Mouse (Mus musculus) lung, embryonic 14.5 days (tissue): ENCODE measurements around the gene Rpl4. TPM values are rescaled to one million over a fixed set of nuclear protein-coding genes. Genes with fewer than 3 reads are reported as not detected.
"Not testable (repeated sequence)": the region's sequence is repeated elsewhere in the genome, so short reads cannot be mapped to it uniquely, and the experiment has no call there.

Source experiments
- ATAC-seq: fragments of 200-750 bp; cut with Nextera tagmentation; 2 replicates; pipeline ENCODE4 v1.8.0; 2017; ENCODE audit warnings: mild to moderate bottlenecking, moderate TSS enrichment, moderate library complexity; ENCODE audit not compliant: insufficient read depth
- DNase-seq: peaks from one replicate; pipeline ENCODE4 v3.0.0-alpha.2; 2015
- H3K27ac ChIP-seq: fragments of 300-500 bp; sonication (generic); 2 replicates; pipeline ENCODE4 v1.5.1; 2014; ENCODE audit warnings: low read depth, mild to moderate bottlenecking, moderate library complexity
- H3K27me3 ChIP-seq: fragments of 300-500 bp; sonication (generic); 2 replicates; pipeline ENCODE4 v1.6.1; 2014; ENCODE audit warnings: low read length, control low read depth; ENCODE audit not compliant: insufficient read depth
- H3K36me3 ChIP-seq: fragments of 300-500 bp; sonication (generic); 2 replicates; pipeline ENCODE4 v1.6.1; 2014; ENCODE audit warnings: control low read depth; ENCODE audit not compliant: insufficient read depth
- H3K4me1 ChIP-seq: fragments of 300-500 bp; sonication (generic); 2 replicates; pipeline ENCODE4 v1.6.1; 2014; ENCODE audit warnings: antibody characterized with exemption, control low read depth; ENCODE audit not compliant: insufficient read depth
- H3K4me2 ChIP-seq: fragments of 300-500 bp; sonication (generic); 2 replicates; pipeline ENCODE4 v1.6.1; 2014; ENCODE audit warnings: mild to moderate bottlenecking
- H3K4me3 ChIP-seq: fragments of 300-500 bp; sonication (generic); 2 replicates; pipeline ENCODE4 v1.5.1; 2014; ENCODE audit warnings: low read depth, low read length
- H3K9ac ChIP-seq: fragments of 300-500 bp; sonication (generic); 2 replicates; pipeline ENCODE4 v1.6.1; 2014
- H3K9me3 ChIP-seq: fragments of 300-500 bp; sonication (generic); 2 replicates; pipeline ENCODE4 v1.6.1; 2016; ENCODE audit warnings: low read depth, low read length, control low read depth
- CTCF ChIP-seq: IDR thresholded peaks from 2 replicates; pipeline ENCODE4 v1.5.1; 2016; ENCODE audit warnings: antibody characterized with exemption, low read depth
- WGBS: fragments of 180-500 bp; shearing (Covaris S2); extraction: QIAGEN DNeasy Blood & Tissue Kit; methylation state at CpG from one replicate; pipeline ENCODE4 v1.1.7; 2014; 5-methylcytosine and 5-hydroxymethylcytosine counted together
- polyA plus RNA-seq: library from polyadenylated mRNA; unstranded; fragments of >200 nt; fragmentation: Nextera tagmentation; extraction: Ambion mirVana; gene quantifications from 2 replicates; pipeline ENCODE4 v1.2.1, GENCODE M21; 2014

The Rpl4 gene
- polyA plus RNA-seq, 1 experiment from 2014 or later: 1,349 TPM

DNA sequence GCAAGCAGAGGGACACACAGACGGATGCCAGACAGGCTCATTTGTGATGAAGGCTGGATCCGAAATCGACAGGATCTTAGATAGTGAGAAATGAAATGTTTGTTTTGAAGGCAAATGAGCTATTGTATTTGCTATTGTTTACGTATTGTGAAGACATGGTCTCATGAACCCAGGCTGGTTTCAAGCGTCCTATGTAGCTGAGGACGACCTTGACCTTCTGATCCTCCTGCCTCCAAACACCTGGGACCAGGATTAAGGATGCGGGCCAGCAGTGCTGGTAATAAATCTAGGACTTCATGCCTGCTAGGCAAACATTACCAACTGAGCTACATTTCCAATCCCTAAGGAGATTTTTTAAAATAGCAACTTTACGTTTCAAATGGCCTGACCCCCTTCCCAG lies 24.3 kb downstream of the Rpl4 start:
- Histone ChIP-seq H3K4me3 (no peak overlapping the region), H3K4me1 (no peaks in the 10 kb centered on the region), H3K36me3 (peaks cover 19% of the 10 kb centered on the region; the same call in 1 of the 2 replicates), H3K9ac (no peak overlapping the region), H3K9me3 (no peaks in the 10 kb centered on the region), H3K4me2 (no peak overlapping the region), H3K27ac (no peak overlapping the region), H3K27me3 (no peaks in the 10 kb centered on the region)
- no peak for TF ChIP-seq CTCF
- no peak for DNase-seq
- WGBS: 80% methylated on average over 8 of the region's 8 CpGs
- no peak for ATAC-seq

DNA sequence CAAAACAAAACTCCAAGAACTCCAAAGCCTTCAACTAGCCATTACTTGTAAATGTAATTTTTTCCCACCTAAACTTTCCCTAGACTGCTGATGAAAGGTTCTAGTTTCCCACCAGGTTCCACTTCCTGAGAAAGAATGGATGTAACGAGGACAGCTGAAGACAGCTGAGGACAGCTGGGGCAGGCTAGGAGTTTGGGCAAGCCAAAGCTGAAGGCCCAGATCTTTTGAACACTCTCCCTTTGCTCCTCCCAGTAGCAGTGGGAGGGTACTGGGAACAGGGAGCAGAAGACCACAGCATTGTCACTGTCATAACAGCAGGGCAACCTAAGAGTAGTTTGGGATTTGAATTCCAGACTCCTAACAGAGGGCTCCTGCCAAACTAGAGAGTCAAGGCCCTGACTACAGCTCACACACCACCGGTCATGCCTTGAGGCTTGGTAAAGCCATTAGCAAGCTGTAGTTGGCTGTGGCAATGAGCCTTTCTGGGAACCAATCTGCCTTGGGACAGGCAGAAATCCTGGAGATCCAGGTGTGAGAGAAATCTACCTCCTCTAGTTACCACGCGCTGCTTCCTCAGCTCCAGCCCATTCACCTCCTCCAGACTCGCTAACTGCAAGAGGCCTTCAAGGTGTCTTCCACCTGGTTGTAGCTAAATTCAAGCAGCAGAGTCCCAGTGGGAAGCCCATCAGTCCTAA lies 25.0 kb downstream of the Rpl4 start:
- Histone ChIP-seq H3K27ac (no peak overlapping the region), H3K4me1 (no peaks in the 10 kb centered on the region), H3K4me3 (no peak overlapping the region), H3K9me3 (no peaks in the 10 kb centered on the region), H3K9ac (no peak overlapping the region), H3K27me3 (no peaks in the 10 kb centered on the region), H3K4me2 (no peak overlapping the region), H3K36me3 (peaks cover 13% of the 10 kb centered on the region; the same call in 1 of the 2 replicates)
- no peak for DNase-seq
- no peak for ATAC-seq
- TF ChIP-seq CTCF: no peak
- 89% methylated on average over 5 of the region's 5 CpGs for WGBS

DNA sequence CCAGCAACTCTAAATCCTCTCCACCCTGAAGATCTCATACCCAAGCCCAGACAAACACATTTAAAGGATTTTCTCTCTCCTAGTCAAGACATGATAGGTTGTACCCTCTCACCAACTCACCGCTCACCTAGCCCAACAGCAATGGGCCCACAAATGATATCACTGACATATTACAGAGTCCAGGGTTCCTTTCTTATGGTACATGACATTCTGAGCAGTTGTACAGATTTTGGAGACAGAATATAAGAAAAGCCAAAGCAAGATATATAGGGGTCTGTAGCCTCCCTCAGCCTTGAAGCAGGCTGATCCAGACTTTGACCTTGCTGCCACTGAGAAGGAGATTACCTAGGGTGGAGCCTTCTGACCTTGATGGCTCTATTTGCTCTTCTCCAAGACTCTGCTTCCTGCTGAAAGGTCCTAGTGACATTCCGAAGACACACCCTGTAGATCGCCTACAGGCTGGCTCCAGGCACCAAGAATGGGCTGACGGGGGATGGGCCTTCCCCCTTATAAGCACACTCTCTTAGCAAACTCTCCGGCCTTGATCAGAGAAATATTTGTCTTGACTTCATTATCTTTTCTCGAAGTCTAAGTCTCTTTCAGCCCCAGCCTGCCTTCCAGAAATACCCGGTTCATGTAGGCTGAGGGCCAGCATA lies 25.7 kb downstream of the Rpl4 start:
- peaks cover 10% of the 10 kb centered on the region; the same call in 1 of the 2 replicates for H3K36me3 ChIP-seq
- not testable (repeated sequence) for H3K9me3 ChIP-seq, H3K9ac ChIP-seq, DNase-seq, H3K27ac ChIP-seq, H3K4me2 ChIP-seq, H3K4me1 ChIP-seq, H3K4me3 ChIP-seq, H3K27me3 ChIP-seq, ATAC-seq
- WGBS: 73% methylated on average over 7 of the region's 7 CpGs

DNA sequence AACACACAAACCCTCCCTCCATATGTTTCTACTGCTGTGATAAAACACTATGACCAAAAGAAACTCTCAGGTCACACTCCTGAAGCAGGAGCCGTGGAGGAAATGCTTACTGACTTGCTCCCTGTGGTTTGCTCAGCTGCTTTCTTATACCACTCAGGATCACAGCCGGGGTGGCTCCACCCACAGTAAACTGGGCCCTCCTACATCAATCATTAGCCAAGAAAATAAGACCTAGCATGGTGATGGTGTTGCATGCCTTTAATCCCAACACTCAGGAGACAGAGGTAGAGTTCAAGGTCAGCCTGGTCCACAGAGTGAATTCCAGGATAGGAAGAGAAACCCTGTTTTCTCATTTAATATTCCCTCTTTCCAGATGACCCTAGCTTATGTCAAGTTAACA lies 26.7 kb downstream of the Rpl4 start:
- Histone ChIP-seq H3K4me3 (no peak overlapping the region), H3K4me1 (no peaks in the 10 kb centered on the region), H3K36me3 (peaks cover 19% of the 10 kb centered on the region; the same call in 1 of the 2 replicates), H3K27me3 (no peaks in the 10 kb centered on the region), H3K9ac (no peak overlapping the region), H3K4me2 (no peak overlapping the region), H3K9me3 (no peaks in the 10 kb centered on the region), H3K27ac (no peak overlapping the region)
- 59% methylated on average over 2 of the region's 2 CpGs for WGBS
- ATAC-seq (no peak), DNase-seq (no peak)
- no peak for TF ChIP-seq CTCF

DNA sequence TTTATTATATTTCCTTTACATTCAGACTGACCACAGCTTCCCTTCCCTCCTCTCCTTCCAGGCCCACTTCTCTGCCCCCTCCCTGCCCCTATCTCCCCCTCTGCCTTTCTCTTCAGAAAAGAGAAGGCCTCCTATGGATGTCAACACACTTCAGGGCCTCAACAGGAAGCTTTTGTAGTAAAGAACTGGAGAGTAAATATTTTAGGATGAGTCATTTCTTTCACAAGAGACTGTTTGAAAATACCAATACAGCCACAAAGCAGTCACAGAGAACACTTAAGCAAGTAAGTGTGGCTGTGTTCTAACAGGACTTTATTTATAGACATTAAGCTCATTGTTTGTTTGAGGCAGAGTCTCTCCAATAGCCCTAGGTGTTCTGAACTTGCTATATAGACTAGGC lies 29.2 kb downstream of the Rpl4 start:
- ATAC-seq (no peak), DNase-seq (no peak)
- peaks cover 33% of the 10 kb centered on the region; the same call in 1 of the 2 replicates for H3K36me3 ChIP-seq
- no peaks in the 10 kb centered on the region for H3K4me1 ChIP-seq
- no peak overlapping the region for H3K27ac ChIP-seq
- H3K9ac ChIP-seq: no peak overlapping the region
- H3K4me2 ChIP-seq: no peak overlapping the region
- H3K4me3 ChIP-seq: no peak overlapping the region
- H3K9me3 ChIP-seq: no peaks in the 10 kb centered on the region
- no peaks in the 10 kb centered on the region for H3K27me3 ChIP-seq
- no peak for TF ChIP-seq CTCF

DNA sequence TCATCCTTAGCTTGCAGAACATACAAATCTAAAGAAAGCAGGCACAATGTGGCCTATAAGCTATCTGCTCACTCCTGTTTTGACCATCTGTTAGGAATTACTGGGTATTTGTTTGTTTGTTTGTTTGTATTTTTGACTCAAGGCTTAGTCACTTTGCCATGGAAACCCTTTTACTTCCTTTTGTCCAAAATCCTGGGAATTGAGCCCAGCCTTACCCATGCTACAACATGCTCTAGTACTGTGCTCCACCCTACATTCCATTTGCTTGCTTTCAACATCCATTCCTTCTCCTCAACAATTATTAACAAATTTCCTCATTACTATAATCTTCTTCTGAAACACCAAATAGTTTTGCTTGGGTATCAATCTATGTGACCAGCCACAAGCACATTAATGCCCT lies 29.7 kb downstream of the Rpl4 start:
- peaks cover 34% of the 10 kb centered on the region; the same call in 1 of the 2 replicates for H3K36me3 ChIP-seq
- no peaks in the 10 kb centered on the region for H3K27me3 ChIP-seq
- H3K9me3 ChIP-seq: no peaks in the 10 kb centered on the region
- ATAC-seq: no peak
- DNase-seq: no peak
- no peak overlapping the region for H3K4me2 ChIP-seq
- no peak overlapping the region for H3K9ac ChIP-seq
- TF ChIP-seq CTCF: no peak
- H3K4me1 ChIP-seq: no peaks in the 10 kb centered on the region
- H3K27ac ChIP-seq: no peak overlapping the region
- no peak overlapping the region for H3K4me3 ChIP-seq

DNA sequence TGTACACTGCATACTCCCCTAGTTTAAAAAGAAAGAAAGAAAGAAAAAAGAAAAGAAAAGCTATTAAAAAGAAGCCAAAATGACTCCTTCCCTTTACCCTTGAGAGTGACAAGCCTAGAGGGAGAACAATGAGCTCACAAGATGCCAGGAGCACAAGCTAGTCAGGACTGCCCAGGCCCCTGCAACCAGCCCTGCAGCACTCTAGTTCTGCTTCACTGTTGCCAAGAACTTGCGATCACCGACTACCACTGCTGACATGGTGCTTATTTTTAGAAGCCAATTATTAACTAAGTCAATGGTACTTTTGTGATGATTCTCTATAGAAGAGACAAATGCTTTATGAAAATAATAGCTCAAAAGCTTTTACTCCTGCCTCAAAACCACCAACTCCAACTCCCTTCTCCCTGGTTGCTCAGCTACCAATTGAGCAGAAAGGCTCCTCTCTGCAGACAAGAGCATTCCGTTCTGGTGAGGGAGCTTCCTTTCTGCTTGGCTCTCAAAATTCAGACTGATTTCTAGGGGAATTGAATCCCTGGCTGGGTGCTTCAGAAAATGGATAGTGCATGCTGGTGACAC lies 34.4 kb downstream of the Rpl4 start:
- Histone ChIP-seq H3K36me3 (peaks cover 56% of the 10 kb centered on the region), H3K9ac (no peak overlapping the region), H3K4me1 (no peaks in the 10 kb centered on the region)

More for the DNA sequence above, 34.4 kb downstream of the Rpl4 start:
- no peak for TF ChIP-seq CTCF
- no peak overlapping the region for H3K4me3 ChIP-seq
- H3K27me3 ChIP-seq: no peaks in the 10 kb centered on the region
- WGBS: 77% methylated on average over 3 of the region's 3 CpGs
- DNase-seq (no peak), ATAC-seq (no peak)
- H3K9me3 ChIP-seq: no peaks in the 10 kb centered on the region
- H3K27ac ChIP-seq: no peak overlapping the region
- H3K4me2 ChIP-seq: no peak overlapping the region
